Mouse (Mus musculus) thymus, postnatal 10 days (tissue): ENCODE results near the gene Scn9a.

ENCODE experiments used
- DNase-seq, 2 experiments: peaks; one replicate each; pipeline ENCODE4 v3.0.0; 2021; ENCODE audit warnings: low spot score in 2 of 2

The Scn9a gene

DNA sequence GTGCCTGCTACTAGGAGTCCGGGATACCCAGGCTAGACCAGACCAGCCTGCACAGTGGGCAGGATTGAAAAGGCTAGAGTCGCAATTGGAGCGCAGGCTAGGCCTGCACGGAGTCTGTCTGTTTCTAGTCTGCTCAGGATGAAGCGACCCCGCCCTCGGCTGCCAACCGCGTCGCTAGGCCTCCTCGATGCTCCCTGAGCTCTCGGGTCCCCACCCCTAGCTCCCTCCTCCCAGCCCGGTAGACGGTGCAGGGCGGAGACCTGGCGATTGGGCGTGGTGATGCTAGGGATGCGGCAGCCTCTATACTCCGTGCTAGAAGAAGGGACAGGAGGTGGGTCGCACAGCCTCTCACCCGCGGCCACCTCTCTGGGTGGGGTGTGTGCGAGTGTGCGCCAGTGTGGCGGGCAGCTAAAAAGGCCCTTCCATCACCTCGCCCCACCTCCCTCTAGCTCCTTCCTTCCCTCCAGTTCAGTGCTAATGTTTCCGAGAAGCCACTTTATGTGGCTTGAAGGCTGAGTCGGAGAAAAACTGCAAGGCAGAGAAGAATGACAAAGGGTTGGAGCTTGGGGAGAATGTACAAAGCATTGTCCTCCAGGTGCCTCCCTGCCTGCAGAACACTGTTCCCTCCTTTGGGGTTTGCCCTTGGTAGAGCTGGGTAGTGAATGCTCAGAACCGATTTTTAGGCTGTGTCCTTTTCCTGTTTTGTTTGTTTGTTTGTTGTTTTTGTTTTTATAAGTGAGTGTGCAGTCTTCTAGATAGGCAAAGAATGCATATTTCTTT lies at the start of gene Scn9a:
Gene Scn9a (minus strand): TSS at position 383 of the 780 bp plus-strand sequence.
- no peak for DNase-seq

- DNase-seq, result no peak
Observed at GRCm38 (mm10) chr2:66661988-66662387, 27.2 kb upstream of the Scn9a start.

GRCm38 (mm10) chr2:66656430-66656829 lies 21.7 kb upstream of the Scn9a start:
- no peak for DNase-seq

GRCm38 (mm10) chr2:66655431-66655830 lies 20.7 kb upstream of the Scn9a start:
- no peak for DNase-seq

- no peak for DNase-seq
Observed at GRCm38 (mm10) chr2:66644384-66644783, 9.6 kb upstream of the Scn9a start.

DNA sequence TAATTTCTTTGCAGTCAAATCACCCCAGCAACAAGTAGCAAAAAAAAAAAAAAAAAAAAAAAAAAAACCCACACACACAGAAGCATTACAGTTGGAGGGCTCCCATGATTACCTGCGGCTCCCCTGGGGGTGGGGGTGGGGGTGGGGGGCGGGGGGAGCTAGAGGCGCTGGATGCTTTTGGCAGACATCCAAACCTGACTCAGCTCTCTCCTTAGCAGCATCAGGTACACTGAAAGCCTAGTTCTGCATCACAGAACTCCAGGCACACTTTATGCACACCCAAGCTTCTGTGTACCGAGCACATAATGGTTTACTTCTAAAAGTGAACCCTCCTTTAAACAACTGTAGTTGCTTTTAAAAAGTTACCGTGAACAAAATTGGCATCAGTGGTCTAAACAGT lies 2.0 kb downstream of the Scn9a start:
- no peak for DNase-seq

GRCm38 (mm10) chr2:66611091-66611490 lies 23.7 kb downstream of the Scn9a start:
- no peak for DNase-seq

DNA sequence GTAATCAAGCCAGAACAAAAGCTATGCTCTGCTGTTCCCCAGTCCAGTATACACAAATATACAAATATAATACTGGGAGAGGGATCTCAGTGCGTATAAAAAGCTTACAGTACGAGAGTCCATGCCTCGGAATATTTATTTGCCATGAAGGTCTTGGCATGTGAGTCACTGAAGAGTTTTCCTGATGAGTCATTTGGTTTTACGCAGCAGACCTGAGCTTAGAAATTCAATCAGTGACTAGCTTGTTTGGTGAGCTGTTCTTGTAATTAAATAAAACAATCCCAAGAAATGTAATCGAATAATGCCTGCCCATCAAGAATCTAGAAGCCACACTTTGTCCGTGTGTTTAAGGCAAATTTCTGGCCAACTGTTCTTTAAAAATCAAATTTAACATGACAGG lies 37.4 kb downstream of the Scn9a start:
- DNase-seq, result no peak

DNA sequence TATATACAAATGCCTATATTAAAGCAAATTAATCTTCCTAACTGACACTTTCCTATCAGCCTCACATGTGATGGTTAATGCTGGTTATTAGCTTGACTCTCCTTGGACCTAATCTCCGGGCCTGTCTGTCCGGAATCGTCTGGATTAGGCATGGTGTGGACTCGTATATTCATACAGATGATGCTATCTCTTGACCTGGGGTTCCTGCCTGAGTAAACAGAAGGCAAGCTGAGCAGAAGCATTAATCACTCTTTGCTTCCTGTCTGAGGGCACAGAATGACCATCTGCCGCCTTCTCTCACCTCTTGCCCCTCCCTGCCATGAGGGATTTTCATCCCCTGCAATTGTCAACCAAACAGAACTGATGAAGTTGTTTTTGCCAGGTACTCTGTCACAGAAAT lies 38.6 kb downstream of the Scn9a start:
- DNase-seq, result no peak

- no peak for DNase-seq
Observed at GRCm38 (mm10) chr2:66590151-66590550, 44.6 kb downstream of the Scn9a start.

DNA sequence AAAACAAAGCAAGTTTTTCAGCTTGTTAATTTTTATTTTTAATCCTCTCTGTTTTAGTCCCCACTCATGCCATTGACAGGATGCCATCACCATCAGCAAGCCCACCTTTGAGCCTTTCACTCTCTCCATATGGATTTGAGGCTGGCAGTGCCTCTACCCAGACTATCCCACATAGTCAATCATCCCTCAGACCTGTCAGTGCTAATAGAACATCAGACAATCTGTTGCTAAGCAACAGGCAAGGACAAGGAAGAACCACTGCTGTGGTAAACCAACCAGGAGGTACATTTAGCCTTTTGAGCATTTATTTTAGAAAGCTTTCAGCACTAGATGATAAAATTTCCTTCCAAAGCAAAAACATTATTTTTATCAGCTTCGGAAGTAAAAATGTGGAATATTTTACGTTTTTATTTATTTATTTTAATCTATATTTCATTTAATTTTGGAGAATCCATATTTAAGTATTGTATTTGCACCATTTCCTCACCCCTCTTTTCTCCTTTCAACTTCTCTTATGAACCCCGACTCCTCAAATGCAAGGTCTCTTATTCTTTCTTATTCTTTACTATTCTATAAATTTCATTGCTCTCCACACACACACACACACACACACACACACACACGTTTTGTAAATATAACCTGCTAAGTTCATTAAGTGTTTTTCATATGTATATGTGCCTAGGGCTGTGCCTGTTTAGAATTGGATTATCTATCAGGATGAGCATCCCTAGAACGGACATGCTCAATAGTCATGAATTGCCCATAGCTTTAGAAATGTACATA lies 54.5 kb downstream of the Scn9a start:
- DNase-seq, result no peak

DNA sequence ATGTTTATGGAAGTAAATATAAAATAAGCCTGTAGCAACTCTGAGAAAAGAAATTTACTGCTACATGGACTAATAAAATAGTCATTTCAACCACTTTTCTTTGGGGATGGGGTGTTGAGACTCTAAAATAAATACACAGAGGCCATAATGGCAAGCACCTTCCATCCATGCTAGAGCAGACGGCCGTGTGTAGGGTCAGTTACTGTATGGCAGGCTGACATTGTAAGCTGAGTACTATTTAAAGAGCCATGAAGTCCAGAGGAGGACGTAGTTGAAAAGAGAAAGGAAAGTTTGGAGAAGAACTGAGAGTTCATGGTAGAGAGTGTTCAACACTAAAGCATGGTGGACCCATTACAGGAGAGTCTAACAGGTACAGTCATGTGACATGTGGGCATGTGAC lies 86.5 kb downstream of the Scn9a start:
- DNase-seq, result no peak

DNA sequence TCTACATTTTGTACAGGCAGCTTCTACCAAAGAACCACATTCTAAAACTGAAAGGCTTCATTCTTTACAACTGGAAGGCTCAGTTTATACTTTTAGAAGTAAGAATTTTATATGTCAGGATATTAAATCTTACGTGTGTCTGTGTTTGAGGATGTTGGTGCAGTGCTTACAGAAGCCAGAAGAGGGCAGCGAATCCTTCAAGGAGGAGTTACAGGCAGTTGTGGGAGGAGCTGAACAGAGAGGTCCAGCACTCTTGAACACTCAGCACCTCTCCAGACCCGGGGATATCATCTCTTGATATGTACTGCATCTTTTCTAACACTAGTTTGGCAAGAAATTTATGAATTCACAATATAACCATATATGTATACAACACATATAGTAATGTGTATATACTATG lies 114.8 kb downstream of the Scn9a start:
- DNase-seq, result no peak

- DNase-seq, result no peak
Observed at GRCm38 (mm10) chr2:66511424-66511823, 123.3 kb downstream of the Scn9a start.

GRCm38 (mm10) chr2:66508032-66508431 lies 126.7 kb downstream of the Scn9a start:
- DNase-seq, result no peak

GRCm38 (mm10) chr2:66507616-66508015 lies 127.1 kb downstream of the Scn9a start:
- no peak for DNase-seq

- DNase-seq, result no peak
Observed at GRCm38 (mm10) chr2:66502158-66502557, 132.6 kb downstream of the Scn9a start.

- no peak for DNase-seq
Observed at GRCm38 (mm10) chr2:66494556-66494955, 140.2 kb downstream of the Scn9a start.

DNA sequence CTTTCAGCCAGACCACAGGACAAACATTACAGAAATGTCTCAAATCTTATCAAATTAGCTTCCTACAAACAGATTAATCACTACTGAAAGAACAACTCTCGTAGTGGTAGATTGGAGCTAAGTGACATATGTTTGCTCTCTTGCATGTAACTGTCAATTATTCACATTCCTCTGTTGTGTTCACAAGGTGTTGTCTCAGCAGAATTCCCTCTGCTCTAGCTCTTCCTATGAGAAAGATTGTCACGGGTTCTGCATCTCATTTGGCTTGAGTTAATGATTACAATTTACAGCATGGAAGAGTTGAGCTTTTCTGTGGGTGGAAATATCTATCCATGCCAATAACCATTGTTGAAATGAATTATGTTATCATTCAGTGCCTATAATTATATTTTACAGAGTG lies 156.4 kb downstream of the Scn9a start:
- DNase-seq, result no peak

GRCm38 (mm10) chr2:66473181-66473822 lies 161.5 kb downstream of the Scn9a start:
- no peak for DNase-seq

GRCm38 (mm10) chr2:66465484-66465883 lies 169.3 kb downstream of the Scn9a start:
- DNase-seq, result no peak

GRCm38 (mm10) chr2:66464874-66465458 lies 169.8 kb downstream of the Scn9a start:
- DNase-seq, result no peak
